Mouse (Mus musculus) right cerebral cortex, postnatal 10 days (tissue): ENCODE data around the gene Cyb5rl.

Source experiments
- DNase-seq, 2 experiments: peaks; one replicate each; pipeline ENCODE4 v3.0.0; 2021; ENCODE audit warnings: low spot score in 2 of 2

Gene Cyb5rl

DNA sequence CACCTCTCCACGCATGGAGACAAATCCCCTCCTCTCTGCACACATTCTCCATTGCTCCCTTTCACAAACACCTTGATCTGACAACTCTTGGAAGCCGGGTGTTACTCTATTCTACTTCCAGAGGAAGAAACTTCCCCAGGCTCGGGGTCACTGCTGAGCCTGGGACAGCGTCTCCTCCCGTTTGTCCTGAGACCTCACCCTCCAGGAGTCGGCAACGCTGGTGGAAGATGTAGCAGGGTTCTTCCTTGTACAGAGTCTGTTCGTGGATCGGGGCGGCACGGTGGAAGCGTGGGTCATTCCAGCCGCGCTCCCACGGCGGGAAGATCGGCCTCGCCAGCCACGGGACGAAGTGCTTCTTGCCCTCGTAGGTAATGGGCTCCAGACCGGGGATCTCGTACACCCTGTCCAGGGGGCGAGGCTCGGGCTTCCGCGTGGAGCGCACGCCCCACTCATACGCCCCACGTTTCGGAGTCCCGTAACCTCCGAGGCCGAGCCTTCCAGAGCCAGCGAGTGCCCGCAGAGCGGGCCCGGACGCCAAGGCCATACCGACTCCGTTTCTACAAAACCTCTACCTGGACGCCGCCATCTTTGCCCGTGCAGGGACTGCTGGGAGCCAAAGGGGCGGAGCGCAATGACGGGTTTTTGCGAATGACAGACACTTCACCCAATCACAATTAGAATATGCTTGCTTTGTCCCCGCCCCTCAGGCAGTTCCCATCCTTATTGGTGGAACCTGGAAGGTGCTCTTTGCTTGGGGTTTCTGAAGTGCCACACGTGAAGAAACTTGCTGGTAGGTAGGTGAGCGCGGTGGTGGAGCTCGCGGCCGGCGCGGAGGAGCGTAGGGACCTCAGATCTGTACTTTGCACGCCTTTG lies at the start of gene Cyb5rl, which contains the start of gene Mrpl37:
Gene Cyb5rl (plus strand): TSS at position 737 of the 873 bp plus-strand sequence.
Gene Mrpl37 (minus strand): TSS at position 617 of the 873 bp plus-strand sequence.
- peak; percentile 96 to 97 for DNase-seq

DNA sequence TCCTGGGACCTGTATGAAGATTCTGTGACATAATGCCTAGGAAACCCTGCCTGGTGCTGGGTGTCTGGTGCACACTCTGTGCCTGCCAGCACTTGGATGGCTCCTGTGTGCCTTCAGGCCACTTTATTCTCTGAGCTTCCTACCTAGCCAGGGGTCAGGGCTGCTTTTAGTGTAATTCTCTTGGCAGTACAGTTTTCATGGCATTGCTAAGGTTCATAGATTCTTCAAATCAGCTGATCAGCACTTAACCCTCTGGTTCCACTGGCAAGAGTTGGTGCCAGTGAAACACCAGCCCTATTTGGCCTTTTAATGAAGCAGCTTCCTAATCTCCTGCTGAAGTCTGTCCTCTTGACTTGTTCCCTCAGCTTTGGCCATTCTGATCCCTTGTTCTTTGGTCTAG lies 49.5 kb upstream of the Cyb5rl start:
- DNase-seq = no peak

DNA sequence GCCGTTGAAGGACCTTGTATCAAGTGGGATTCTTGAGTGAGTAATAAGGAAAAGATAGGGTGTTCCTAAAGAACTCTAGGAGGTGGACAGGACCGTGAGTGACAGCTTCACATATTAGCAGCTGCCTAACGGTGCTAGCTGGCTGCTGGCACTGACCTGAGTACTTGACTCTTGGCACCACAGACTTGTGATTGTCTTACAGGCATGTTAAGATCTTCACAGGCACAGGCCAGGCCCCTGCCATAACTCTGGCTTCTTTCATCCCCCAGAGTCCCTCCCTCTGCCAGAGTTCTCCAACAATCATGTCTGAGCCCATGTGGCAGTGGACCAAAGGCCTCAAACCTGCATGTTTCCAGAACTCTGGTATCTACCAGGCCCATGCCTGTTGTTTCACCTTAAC lies 48.3 kb upstream of the Cyb5rl start:
- no peak for DNase-seq

DNA sequence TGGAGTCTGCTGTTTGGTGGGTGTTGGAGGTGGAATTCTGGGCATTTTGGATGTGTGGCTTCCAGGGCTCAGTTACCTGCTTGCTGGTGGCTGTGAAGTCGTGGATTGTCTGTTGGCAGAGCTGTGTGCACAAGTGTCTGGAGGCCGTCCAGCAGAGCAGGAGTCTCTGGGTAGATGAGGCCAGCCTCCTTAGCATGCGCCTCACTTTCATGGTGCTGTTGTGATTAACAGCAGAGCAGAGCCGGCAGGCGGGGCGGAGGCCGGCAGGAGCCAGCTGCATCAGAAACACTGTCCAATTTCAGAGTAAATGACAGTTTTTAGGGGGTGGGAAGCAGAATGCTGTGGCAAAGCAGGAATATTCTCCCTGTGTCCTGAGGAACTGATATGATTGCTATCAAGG lies 47.8 kb upstream of the Cyb5rl start:
- DNase-seq = peak; percentile 58 to 67

DNA sequence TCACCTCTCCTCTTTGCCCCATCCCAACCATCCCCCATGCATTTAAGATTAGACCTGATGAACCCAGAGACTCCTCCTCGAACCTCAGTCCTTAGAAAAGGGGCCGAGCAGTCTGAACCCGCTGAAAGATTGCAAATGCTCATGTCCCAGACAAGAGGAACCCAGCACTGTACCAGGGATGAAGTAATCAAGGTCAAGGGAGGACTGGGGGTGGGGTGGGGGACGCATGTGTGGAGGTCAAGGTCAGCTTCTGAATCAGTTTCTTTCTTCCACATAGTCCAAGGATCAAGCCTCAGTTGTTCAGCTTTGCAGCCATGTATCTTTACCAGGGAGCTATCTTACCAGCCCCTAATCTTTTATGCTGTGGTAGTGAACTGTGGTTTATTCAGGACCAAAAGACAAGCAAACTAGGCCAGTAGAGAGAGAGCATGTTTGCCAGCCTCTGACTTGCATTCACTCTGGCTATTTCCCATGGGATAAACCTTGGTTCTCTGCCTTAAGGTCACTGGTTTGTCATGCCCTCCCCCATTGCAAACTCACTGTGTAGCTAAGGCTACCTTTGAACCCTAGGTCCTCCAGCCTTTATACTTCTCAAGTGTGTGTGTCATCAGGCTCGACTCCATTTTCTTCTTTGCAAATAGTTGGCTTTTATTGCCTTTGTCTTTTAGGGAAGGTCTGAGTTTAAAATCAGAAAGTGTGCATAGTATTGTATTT lies 46.3 kb upstream of the Cyb5rl start:
- DNase-seq = no peak

DNA sequence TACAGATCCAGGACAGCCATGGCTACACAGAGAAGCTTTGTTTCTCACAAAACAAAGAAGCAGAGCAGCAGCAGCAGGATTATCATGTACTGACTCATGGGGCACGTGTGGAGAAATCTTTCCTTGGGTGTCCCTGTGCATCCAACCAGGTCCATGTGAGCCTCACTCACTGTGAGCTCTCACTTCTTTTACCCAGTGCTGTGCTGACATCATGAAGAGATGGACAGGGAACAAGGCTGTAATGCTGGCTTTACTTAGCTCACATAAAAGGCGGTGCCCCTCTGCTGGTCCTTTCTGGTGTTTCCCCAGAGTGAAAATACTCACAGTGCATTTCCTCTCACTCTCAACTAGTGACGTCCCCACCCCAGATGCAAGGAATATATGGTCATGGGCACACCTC lies 45.3 kb upstream of the Cyb5rl start:
- no peak for DNase-seq

DNA sequence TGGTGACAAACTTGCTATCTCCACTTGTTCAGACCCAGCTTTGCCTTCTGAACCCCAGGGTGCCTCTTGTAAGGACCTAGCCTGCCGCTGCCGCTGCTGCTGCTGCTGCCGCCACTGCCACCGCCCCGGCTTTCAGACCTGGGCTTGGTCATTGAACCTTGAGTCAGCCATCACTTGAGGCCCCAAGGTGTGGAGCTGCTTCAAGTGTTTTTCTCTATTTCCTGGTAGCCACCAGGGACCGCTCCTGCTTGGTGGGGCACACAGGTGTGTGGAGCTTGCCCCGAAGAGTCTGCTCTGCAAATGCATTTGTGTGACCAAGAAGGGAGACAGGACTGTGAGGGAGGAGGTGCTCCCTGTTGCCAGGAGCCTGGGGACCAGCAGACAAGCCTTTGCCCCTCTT lies 41.9 kb upstream of the Cyb5rl start:
- no peak for DNase-seq

DNA sequence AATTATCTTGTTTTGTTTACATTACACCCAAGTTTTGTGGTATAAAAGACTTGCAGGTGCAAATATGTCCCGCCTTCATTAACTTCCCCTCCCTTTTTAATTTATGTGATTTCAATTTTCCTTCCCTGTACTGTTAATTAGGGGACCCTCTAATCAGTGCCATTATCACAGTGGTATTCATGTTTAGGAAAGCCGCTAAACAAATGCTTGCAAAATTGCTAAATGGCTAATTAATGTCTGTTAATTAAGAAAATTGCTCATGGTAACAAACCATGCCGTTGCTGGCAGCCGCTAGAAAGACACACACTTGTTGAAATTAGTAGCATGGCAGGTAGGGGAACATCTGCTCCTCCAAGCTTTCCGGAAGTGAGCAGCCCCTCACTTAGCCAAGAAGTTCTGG lies 41.4 kb upstream of the Cyb5rl start:
- DNase-seq = no peak

DNA sequence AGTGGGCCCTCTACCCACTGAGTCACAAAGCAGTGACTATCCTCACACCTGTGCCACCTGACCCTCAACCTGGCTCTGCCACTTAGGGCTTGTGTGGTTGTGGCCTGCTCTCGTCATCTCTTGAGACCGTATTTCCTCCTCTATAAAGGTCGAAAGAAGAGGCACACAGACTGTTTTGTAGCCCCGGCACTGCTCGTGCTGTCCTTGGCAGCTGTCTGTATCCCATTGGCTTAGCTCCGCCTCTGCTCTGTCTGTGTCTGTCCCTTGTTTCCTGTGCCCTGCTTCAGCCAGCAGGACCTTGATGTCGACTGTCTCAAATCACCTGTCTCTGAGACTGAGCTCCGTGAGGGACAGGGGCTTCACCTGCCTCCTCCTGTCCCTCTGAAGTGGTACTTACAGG lies 40.3 kb upstream of the Cyb5rl start:
- DNase-seq = no peak

DNA sequence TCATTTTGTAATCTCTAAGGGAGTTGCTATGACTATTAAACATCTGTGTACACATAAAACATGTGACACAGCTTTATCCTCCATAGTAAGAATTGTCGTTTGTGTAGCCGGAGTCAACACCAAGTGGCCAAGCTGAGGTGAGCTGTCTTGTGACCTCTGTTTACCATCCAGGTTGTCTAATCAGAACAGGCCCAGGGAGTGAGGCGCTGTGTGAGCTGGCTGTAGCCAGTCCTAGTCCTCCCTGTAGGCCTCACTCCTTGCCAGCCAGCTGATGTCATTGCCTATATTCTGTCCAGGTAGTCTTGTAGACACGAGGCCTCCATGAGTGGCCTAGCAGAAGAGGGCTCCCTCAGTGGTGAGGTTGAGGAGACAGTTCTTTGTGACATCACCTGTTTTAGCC lies 31.1 kb upstream of the Cyb5rl start:
- DNase-seq = no peak

DNA sequence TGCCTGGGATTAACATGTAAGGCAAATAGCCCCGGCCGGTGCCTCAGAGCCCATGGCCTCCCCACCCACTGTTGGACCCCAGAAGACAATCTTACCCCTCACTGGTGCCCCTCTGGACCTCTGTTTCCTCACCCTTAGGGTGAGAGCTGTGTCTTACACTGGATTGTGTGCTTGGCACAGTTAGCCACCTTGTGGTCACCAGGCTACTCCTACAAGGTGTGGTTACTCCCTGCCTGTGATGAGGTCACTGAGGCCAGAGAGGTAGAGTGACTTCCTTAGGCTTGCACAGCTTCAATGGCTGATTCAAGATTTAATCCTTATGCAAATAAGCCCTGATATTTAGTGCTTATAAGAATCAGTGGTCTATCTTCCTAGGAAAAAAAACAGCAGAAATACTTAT lies 29.8 kb upstream of the Cyb5rl start:
- no peak for DNase-seq

DNA sequence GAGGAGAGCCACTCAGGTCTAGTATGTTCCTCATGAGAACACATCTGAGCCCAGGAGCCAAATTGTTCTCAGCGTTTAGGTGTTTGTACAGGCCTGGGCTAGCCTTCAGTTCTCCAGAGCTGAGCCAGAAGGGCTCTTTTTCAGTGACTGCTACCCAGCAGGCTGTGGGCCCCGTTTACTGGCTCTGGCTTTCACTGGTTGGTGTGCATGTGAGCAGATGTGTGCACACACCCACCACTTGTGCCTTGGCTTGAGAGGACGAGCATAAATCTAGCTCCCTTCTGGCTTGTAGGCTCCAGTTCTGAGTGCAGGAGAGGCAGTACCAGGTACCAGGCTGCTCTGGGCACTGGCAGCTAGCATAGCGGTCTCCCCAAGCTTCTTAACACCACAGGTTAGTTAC lies 28.5 kb upstream of the Cyb5rl start:
- DNase-seq = no peak

DNA sequence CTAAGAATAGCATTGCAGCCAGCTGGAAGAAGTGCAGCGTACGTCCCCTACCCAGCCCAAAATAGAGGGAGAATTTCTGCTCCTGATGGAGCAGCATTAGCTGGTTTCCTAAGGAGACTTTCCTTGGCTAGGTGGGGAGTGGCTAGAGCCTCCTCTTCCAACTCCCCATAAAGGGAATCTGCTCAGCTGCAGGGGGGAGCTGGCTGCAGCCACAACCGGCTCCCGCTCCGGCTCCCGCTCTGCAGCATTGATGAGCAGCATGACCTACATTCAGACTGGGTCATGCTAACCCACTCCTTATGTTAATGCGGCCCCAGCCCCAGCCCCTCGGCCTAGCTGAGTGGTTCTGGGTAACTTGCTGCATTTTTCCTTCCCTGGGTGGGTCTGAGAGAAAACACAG lies 27.5 kb upstream of the Cyb5rl start:
- DNase-seq = peak; percentile 42 to 51

DNA sequence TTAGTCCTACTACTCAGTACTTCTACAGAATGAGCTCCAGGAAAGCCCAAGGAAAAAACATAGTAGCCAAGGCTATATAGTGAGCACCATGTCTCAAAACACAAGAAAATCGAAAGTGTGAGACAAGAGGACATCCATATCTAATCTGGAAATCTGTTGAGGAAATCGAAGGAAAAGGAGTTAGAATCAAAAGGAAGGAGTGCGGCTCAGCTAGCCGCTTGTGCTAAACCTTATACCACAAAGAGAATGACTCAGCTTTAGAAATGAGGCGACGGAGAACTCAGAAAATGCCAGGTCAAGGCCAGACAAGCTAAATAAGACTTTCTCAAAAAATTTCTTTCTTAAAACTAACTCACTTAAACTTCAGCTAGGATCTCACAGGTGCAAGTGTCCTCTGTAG lies 24.5 kb upstream of the Cyb5rl start:
- DNase-seq = no peak

DNA sequence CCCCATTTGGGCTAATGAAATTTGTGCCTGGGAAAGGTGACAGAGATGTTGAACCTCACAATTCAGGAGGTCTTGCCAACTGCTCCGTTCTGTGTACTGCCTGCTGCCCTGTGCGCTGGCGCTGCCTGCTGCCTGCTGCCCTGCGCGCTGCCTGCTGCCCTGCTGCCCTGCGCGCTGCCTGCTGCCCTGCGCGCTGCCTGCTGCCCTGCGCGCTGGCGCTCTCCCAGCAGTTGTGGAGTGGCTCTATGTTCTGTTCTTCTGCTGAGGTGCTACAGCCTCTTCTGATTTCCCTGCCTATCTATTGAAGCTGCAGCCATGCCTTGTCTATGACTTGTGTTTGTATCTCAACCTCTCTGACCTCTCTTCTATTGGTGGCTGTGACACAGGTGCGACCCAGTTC lies 21.6 kb upstream of the Cyb5rl start:
- no peak for DNase-seq

DNA sequence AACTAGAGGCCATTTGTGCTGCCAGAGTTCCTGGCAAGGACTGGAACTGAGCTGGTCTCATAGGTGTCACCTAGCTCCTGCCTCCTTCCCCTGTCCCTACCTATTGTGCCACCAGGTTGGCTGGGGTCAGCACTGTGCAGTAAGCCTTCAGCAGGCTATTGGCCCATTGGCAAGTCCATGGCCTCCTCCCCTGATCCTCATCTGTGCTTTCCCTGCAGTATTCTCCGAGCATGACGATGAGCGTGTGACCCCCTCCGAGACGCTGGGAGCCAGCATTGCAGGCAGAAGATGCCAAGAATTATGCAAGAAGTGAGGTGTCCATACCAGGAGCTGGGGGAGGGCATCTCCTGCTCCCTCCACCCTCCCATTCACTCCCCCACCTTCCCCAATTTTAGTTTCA lies 19.0 kb upstream of the Cyb5rl start:
- DNase-seq = no peak

DNA sequence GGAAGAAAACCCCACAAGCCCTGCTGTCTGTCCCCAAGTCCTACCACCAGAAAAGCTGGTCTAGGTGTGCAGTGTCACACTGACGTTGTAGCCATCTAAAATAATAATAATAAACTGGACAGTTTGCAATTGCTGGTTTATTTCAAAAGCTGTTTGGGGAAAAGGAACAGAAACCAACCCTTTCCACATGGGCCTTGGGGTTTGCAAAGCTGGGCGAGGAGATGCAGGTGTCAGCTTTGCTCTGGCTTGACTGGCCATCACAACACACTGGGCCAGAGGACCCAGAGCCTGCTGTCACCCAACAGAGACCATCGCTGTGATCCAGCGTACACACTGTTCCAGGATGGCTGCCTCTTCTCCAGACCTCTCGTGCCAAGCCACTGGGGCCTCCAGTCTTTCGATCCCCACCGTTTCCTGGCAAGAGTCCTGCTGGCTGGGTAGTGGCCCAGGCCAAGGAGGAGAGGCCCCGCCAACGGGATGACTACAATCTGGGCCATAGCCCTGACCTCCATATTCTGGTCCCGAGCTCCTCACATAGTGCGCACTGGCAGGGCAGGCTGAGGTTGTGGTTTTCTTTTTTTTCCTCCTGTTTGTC lies 18.1 kb upstream of the Cyb5rl start:
- DNase-seq = peak; percentile 73 to 78

DNA sequence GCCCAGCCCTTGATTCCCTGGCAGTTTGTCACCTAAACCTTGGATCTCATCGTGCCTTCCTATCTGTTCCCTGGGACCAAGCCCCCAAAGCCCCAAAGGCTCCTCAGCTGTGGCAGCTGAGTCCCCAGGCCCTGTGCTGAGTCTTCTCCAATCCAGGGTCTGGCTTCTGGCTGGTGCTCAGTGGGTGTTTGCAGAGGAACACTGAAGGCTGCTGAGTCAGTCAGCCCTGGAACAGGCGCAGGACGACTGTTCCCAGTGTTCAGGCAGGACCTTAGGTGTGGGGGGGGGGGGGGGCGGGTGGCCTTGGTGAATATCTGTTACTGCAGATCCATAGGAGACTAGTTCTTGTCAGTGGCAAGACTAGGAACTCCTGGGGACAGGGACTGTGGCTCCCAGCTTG lies 14.9 kb upstream of the Cyb5rl start:
- DNase-seq = no peak

DNA sequence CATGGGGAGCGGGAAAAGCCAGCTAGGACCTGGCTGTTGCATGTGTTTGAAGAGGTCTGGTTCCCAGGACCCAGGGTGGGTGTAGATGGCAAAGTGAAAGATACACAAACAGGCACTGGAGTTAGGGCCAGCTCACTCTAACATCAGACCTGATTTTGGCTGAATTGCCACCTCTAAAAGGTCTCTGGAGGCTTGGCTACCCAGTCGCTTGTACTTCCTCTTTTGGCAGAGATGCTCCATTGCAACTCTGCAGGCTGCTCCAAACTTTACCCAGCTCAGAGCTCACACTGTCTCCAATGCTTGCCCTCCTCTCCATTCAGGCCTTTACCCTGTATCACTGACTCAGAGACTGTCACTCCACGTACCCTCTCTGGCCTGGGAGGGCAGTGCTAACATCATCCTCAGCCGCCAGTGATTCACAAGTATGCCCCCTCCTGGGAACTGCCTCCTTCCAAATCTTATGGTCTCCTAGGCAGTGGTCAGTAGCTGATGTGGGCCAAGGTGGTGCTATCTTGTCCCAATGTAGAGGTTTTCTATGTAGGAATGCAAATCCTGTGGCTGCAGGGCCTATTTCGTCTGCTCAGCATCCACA lies 13.7 kb upstream of the Cyb5rl start:
- no peak for DNase-seq

DNA sequence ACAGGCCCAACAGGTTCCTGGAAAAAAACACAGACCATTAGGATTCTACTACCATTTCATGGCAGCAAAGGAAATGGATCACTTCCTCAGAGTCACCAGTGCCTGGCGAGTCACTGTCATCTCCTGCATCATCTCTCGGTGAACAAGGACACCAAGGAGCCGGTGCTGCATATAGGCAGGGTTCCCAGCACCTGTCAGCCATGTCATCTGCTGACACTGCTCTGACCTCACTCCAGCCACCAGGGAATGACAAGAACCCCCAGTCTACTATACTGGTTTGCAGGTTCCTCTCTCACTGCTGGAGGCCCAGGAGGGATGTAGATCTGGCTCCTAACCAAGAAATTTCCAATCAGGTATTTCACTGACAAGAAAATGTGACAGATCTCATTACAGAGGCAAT lies 10.7 kb upstream of the Cyb5rl start:
- DNase-seq = no peak

DNA sequence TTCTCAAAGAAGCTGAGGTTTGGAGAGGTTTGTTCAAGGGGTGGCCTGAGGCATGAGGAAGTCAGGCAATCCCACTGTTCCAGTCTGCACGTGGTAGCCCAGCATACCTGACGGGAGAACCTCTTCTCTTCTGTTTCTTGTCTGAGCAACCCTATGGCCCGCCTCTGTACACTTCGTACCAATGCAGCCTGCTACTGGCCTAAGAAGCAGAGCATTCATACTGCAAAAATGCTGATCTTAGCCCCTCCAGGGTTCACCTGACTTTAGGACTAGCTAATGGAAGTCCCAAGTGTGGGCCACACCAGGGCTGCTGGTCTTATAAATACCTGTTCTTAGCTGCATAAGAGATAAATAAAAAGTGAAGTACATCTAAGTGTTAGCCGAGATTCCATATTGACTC lies 8.4 kb upstream of the Cyb5rl start:
- no peak for DNase-seq

DNA sequence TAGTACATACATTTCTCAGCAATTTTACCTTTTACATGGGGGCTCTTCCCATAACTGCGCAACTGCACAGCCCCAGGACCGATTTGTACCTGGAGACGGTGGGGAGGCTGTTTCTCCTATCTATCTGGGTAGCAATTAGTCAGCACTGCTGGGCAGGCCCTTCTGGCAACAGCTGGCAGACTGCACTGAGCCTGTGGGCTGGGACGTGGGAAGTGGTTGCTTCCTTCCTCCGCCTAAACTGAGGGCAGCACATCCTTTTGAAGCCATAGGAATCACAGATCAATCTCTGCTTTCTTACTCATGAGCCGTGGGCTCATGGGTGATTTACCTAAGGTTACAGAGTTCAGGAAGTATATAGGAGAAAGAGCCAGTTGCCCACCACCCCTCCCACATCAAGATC lies 8.0 kb upstream of the Cyb5rl start:
- no peak for DNase-seq
